Mouse (Mus musculus) hindbrain, embryonic 11.5 days (tissue): ENCODE data around the gene Pole4. TPM values are rescaled to one million over a fixed set of nuclear protein-coding genes. Genes with fewer than 3 reads are reported as not detected.
"Not testable (repeated sequence)": the region's sequence is repeated elsewhere in the genome, so short reads cannot be mapped to it uniquely, and the experiment has no call there.

ENCODE experiments used
- ATAC-seq: fragments of 200-750 bp; cut with Nextera tagmentation; 2 replicates; pipeline ENCODE4 v1.8.0; 2017; ENCODE audit warnings: mild to moderate bottlenecking, moderate TSS enrichment, moderate library complexity; ENCODE audit not compliant: low FRiP score
- DNase-seq: peaks from one replicate; pipeline ENCODE4 v3.0.0-alpha.2; 2015; ENCODE audit warnings: low spot score
- H3K27ac ChIP-seq: fragments of 300-500 bp; sonication (generic); 2 replicates; pipeline ENCODE4 v1.5.1; 2014; ENCODE audit warnings: mild to moderate bottlenecking, low read depth, low read length
- H3K27me3 ChIP-seq: fragments of 300-500 bp; sonication (generic); 2 replicates; pipeline ENCODE4 v1.6.1; 2014; ENCODE audit warnings: mild to moderate bottlenecking, low read length, moderate library complexity, mixed read lengths; ENCODE audit not compliant: control insufficient read depth, insufficient read depth
- H3K36me3 ChIP-seq: fragments of 300-500 bp; sonication (generic); 2 replicates; pipeline ENCODE4 v1.6.1; 2014; ENCODE audit warnings: mild to moderate bottlenecking, low read length, moderate library complexity, mixed read lengths; ENCODE audit not compliant: control insufficient read depth, insufficient read depth
- H3K4me1 ChIP-seq: fragments of 300-500 bp; sonication (generic); replicated peaks from 2 replicates; pipeline ENCODE4 v1.6.1; 2014; ENCODE audit warnings: low read length, mixed read lengths; ENCODE audit not compliant: control insufficient read depth, insufficient read depth
- H3K4me2 ChIP-seq: fragments of 300-500 bp; sonication (generic); replicated peaks from 2 replicates; pipeline ENCODE4 v1.6.1; 2014; ENCODE audit warnings: mild to moderate bottlenecking, low read depth, low read length
- H3K4me3 ChIP-seq: fragments of 300-500 bp; sonication (generic); 2 replicates; pipeline ENCODE4 v1.5.1; 2014; ENCODE audit warnings: low read depth, low read length
- H3K9ac ChIP-seq: fragments of 300-500 bp; sonication (generic); 2 replicates; pipeline ENCODE4 v1.6.1; 2014; ENCODE audit warnings: low read depth, low read length
- H3K9me3 ChIP-seq: fragments of 300-500 bp; sonication (generic); 2 replicates; pipeline ENCODE4 v1.6.1; 2016; ENCODE audit warnings: low read length; ENCODE audit not compliant: control insufficient read depth
- WGBS: fragments of 180-500 bp; shearing (Covaris S2); extraction: QIAGEN DNeasy Blood & Tissue Kit; methylation state at CpG from one replicate; pipeline ENCODE4 v1.1.7; 2014; 5-methylcytosine and 5-hydroxymethylcytosine counted together
- polyA plus RNA-seq: library from polyadenylated mRNA; unstranded; fragments of >200 nt; fragmentation: Nextera tagmentation; extraction: Ambion mirVana; gene quantifications from 2 replicates; pipeline ENCODE4 v1.2.1, GENCODE M21; 2014

Gene Pole4
- polyA plus RNA-seq, 1 experiment from 2014 or later: 107 TPM

GRCm38 (mm10) chr6:82679286-82679685, 25.9 kb downstream of the Pole4 start:
- not testable (repeated sequence) for H3K4me3 ChIP-seq, H3K4me1 ChIP-seq, H3K27me3 ChIP-seq, H3K4me2 ChIP-seq, ATAC-seq, DNase-seq, H3K9ac ChIP-seq, H3K36me3 ChIP-seq, H3K9me3 ChIP-seq, H3K27ac ChIP-seq
- 82% methylated on average over 2 of the region's 2 CpGs for WGBS

- WGBS: 72% methylated on average over 3 of the region's 3 CpGs
- not testable (repeated sequence) for ATAC-seq
Measured at GRCm38 (mm10) chr6:82677629-82678028, 27.5 kb downstream of the Pole4 start.

GRCm38 (mm10) chr6:82666480-82666879, 38.7 kb downstream of the Pole4 start:
- H3K27me3 ChIP-seq: no peaks in the 10 kb centered on the region
- no peak overlapping the region for H3K9ac ChIP-seq

More at GRCm38 (mm10) chr6:82677629-82678028, 27.5 kb downstream of the Pole4 start:
- not testable (repeated sequence) for H3K9ac ChIP-seq, H3K4me1 ChIP-seq, H3K27ac ChIP-seq, H3K4me3 ChIP-seq, DNase-seq, H3K4me2 ChIP-seq, H3K9me3 ChIP-seq, H3K27me3 ChIP-seq, H3K36me3 ChIP-seq

GRCm38 (mm10) chr6:82653169-82653525, 52.0 kb downstream of the Pole4 start:
- 36% methylated on average over 11 of the region's 11 CpGs for WGBS
- Histone ChIP-seq H3K27ac (peak overlapping the region; percentile 81; the same call in 1 of the 2 replicates), H3K4me2 (peak overlapping the region; percentile 57), H3K36me3 (no peaks in the 10 kb centered on the region), H3K9ac (peak overlapping the region; percentile 76), H3K4me1 (no peaks in the 10 kb centered on the region), H3K4me3 (peak overlapping the region; percentile 61), H3K9me3 (no peaks in the 10 kb centered on the region), H3K27me3 (no peaks in the 10 kb centered on the region)
- DNase-seq (no peak), ATAC-seq (no peak)

More at GRCm38 (mm10) chr6:82666480-82666879, 38.7 kb downstream of the Pole4 start:
- DNase-seq (no peak), ATAC-seq (no peak)
- Histone ChIP-seq H3K4me3 (no peak overlapping the region), H3K27ac (no peak overlapping the region), H3K4me2 (no peak overlapping the region), H3K4me1 (no peaks in the 10 kb centered on the region), H3K9me3 (no peaks in the 10 kb centered on the region), H3K36me3 (no peaks in the 10 kb centered on the region)

GRCm38 (mm10) chr6:82652521-82653168, 52.5 kb downstream of the Pole4 start:
- H3K9me3 ChIP-seq: no peaks in the 10 kb centered on the region
- WGBS: under 1% methylated on average over 62 of the region's 67 CpGs
- peak; percentile 99 for ATAC-seq
- DNase-seq: peak; percentile 97
- no peaks in the 10 kb centered on the region for H3K36me3 ChIP-seq
- H3K4me3 ChIP-seq: peak overlapping the region; percentile 61
- peak overlapping the region; percentile 76 for H3K9ac ChIP-seq
- H3K27me3 ChIP-seq: no peaks in the 10 kb centered on the region
- peak overlapping the region; percentile 57 for H3K4me2 ChIP-seq
- H3K27ac ChIP-seq: peak overlapping the region; percentile 81
- no peaks in the 10 kb centered on the region for H3K4me1 ChIP-seq

GRCm38 (mm10) chr6:82649096-82649495, 56.1 kb downstream of the Pole4 start:
- Histone ChIP-seq H3K36me3 (no peaks in the 10 kb centered on the region), H3K4me2 (no peak overlapping the region), H3K4me3 (no peak overlapping the region), H3K27me3 (no peaks in the 10 kb centered on the region), H3K9me3 (no peaks in the 10 kb centered on the region), H3K4me1 (no peaks in the 10 kb centered on the region), H3K27ac (no peak overlapping the region), H3K9ac (no peak overlapping the region)
- no peak for ATAC-seq
- no peak for DNase-seq
- 98% methylated on average over 2 of the region's 2 CpGs for WGBS

- no peak overlapping the region for H3K4me2 ChIP-seq
- H3K9me3 ChIP-seq: no peaks in the 10 kb centered on the region
- DNase-seq: no peak
- H3K36me3 ChIP-seq: no peaks in the 10 kb centered on the region
- no peak overlapping the region for H3K9ac ChIP-seq
- no peak overlapping the region for H3K27ac ChIP-seq
- no peaks in the 10 kb centered on the region for H3K4me1 ChIP-seq
- no peak for ATAC-seq
- H3K4me3 ChIP-seq: no peak overlapping the region
- no peaks in the 10 kb centered on the region for H3K27me3 ChIP-seq
- WGBS: 94% methylated on average over 1 of the region's 1 CpGs
Measured at GRCm38 (mm10) chr6:82647940-82648655, 57.1 kb downstream of the Pole4 start.

- ATAC-seq (no peak), DNase-seq (no peak)
- WGBS: 94% methylated on average over 1 of the region's 1 CpGs
- Histone ChIP-seq H3K36me3 (no peaks in the 10 kb centered on the region), H3K9me3 (no peaks in the 10 kb centered on the region), H3K9ac (no peak overlapping the region), H3K4me2 (no peak overlapping the region), H3K27ac (no peak overlapping the region), H3K27me3 (no peaks in the 10 kb centered on the region), H3K4me3 (no peak overlapping the region), H3K4me1 (no peaks in the 10 kb centered on the region)
Measured at GRCm38 (mm10) chr6:82647001-82647400, 58.2 kb downstream of the Pole4 start.

- WGBS: 84% methylated on average over 4 of the region's 4 CpGs
- Histone ChIP-seq H3K27ac (no peak overlapping the region), H3K9me3 (no peaks in the 10 kb centered on the region), H3K4me3 (no peak overlapping the region), H3K27me3 (no peaks in the 10 kb centered on the region), H3K36me3 (no peaks in the 10 kb centered on the region), H3K4me1 (no peaks in the 10 kb centered on the region), H3K9ac (no peak overlapping the region), H3K4me2 (no peak overlapping the region)
- ATAC-seq: no peak
- no peak for DNase-seq
Measured at GRCm38 (mm10) chr6:82640046-82640445, 65.1 kb downstream of the Pole4 start.
